12 mouse cellular contexts compared by ENCODE assay signal in genomic region chr13:108856776-108857435, GRCm38 (mm10).
A peak's percentile ranks its signal among the peaks of the same experiment; 100 is the strongest.
DNase-seq lines count a peak whose midpoint lies in the region; ATAC-seq and TF ChIP-seq lines count a peak whose summit lies in the region.
"Had no signal": no experiment of that assay in that cellular context is flagged by ENCODE, and none has a peak within 500 bp of the region (broad histone marks: within the 10 kb centered on the region; RNA-seq: fewer than 3 reads in every experiment).

No protein-coding gene starts in this region.

- TF ChIP-seq POLR2A in liver, adult 2 months (IDR thresholded peaks at IDR 0.05; ENCODE audit: extremely low read depth, insufficient read depth, low read length), result no peak

- H3K4me3 ChIP-seq in G1E (ENCODE audit: low read depth, low read length), result no peak overlapping the region
- no peak overlapping the region for H3K4me3 ChIP-seq in intestine, postnatal 0 days (ENCODE audit: low read depth, low read length)
- no peak overlapping the region for H3K4me3 ChIP-seq in liver, adult 2 months (ENCODE audit: insufficient read depth, low read depth, low read length)
- H3K4me3 ChIP-seq in embryonic facial prominence, embryonic 10.5 days, result no peak overlapping the region
- no peak overlapping the region for H3K4me3 ChIP-seq in hindbrain, embryonic 11.5 days (ENCODE audit: low read depth, low read length)
- no peak overlapping the region for H3K4me3 ChIP-seq in gastrocnemius, adult 2 months
- H3K4me3 ChIP-seq: embryonic facial prominence, embryonic 13.5 days had no signal

- 49% methylated on average over 6 of the region's 6 CpGs for WGBS in intestine, postnatal 0 days
- 47% methylated on average over 6 of the region's 6 CpGs for WGBS in liver, adult 2 months
- 82% methylated on average over 6 of the region's 6 CpGs for WGBS in embryonic facial prominence, embryonic 10.5 days
- WGBS in hindbrain, embryonic 11.5 days, result 83% methylated on average over 6 of the region's 6 CpGs

- peaks cover 4% of the 10 kb centered on the region for H3K4me1 ChIP-seq in G1E (ENCODE audit: insufficient read depth, low read depth, low read length)
- H3K4me1 ChIP-seq in intestine, postnatal 0 days (replicated peaks; ENCODE audit: control insufficient read depth, insufficient read depth, low read length), result no peaks in the 10 kb centered on the region
- peaks cover 3% of the 10 kb centered on the region for H3K4me1 ChIP-seq in liver, adult 2 months (ENCODE audit: control insufficient read depth, insufficient read depth, low read length)
- H3K4me1 ChIP-seq in embryonic facial prominence, embryonic 10.5 days, result peaks cover 9% of the 10 kb centered on the region
- no peaks in the 10 kb centered on the region for H3K4me1 ChIP-seq in hindbrain, embryonic 11.5 days (replicated peaks; ENCODE audit: control insufficient read depth, insufficient read depth, low read length)
- H3K4me1 ChIP-seq: embryonic facial prominence, embryonic 13.5 days had no signal

- H3K79me2 ChIP-seq in liver, adult 2 months (ENCODE audit: control insufficient read depth, insufficient read depth, low read length), result no peaks in the 10 kb centered on the region

- intact Hi-C loops in gastrocnemius, adult 2 months (cut with DNase I), result no loop called here

- H3K9ac ChIP-seq in intestine, postnatal 0 days (ENCODE audit: low read depth, low read length), result no peak overlapping the region
- H3K9ac ChIP-seq in liver, adult 2 months (ENCODE audit: low read depth, low read length), result no peak overlapping the region
- no peak overlapping the region for H3K9ac ChIP-seq in hindbrain, embryonic 11.5 days (ENCODE audit: low read depth, low read length)
- H3K9ac ChIP-seq: embryonic facial prominence, embryonic 13.5 days had no signal

- H3K4me2 ChIP-seq in intestine, postnatal 0 days (replicated peaks; ENCODE audit: low read depth), result no peak overlapping the region
- no peak overlapping the region for H3K4me2 ChIP-seq in hindbrain, embryonic 11.5 days (replicated peaks; ENCODE audit: low read depth, low read length)
- H3K4me2 ChIP-seq: embryonic facial prominence, embryonic 13.5 days; heart, embryonic 11.5 days had no signal

- no peaks in the 10 kb centered on the region for H3K36me3 ChIP-seq in G1E (replicated peaks)
- H3K36me3 ChIP-seq in intestine, postnatal 0 days (ENCODE audit: control insufficient read depth, insufficient read depth), result no peaks in the 10 kb centered on the region
- no peaks in the 10 kb centered on the region for H3K36me3 ChIP-seq in liver, adult 2 months (ENCODE audit: control insufficient read depth, insufficient read depth, low read length)
- no peaks in the 10 kb centered on the region for H3K36me3 ChIP-seq in embryonic facial prominence, embryonic 10.5 days (replicated peaks)
- H3K36me3 ChIP-seq in hindbrain, embryonic 11.5 days (ENCODE audit: control insufficient read depth, insufficient read depth, low read length), result no peaks in the 10 kb centered on the region
- H3K36me3 ChIP-seq: embryonic facial prominence, embryonic 13.5 days had no signal

- peak; percentile 14 to 23 for DNase-seq in cerebellum, adult 18-20 months
- no peak for DNase-seq in cerebellum, adult 11 months
- DNase-seq in G1E (ENCODE audit: low spot score), result no peak
- peak; percentile 61 for DNase-seq in liver, adult 2 months (ENCODE audit: extremely low read depth, low read depth, low spot score)
- no peak for DNase-seq in embryonic facial prominence, embryonic 10.5 days (ENCODE audit: low spot score)
- no peak for DNase-seq in hindbrain, embryonic 11.5 days (ENCODE audit: low spot score)
- DNase-seq in gastrocnemius, adult 2 months, result no peak
- DNase-seq: spleen, adult 18-20 months; thymus, postnatal 25 days had no signal

- H3K27ac ChIP-seq in intestine, postnatal 0 days (ENCODE audit: low read depth, low read length), result no peak overlapping the region
- no peak overlapping the region for H3K27ac ChIP-seq in liver, adult 2 months (replicated peaks; ENCODE audit: insufficient read depth, low read depth, low read length)
- H3K27ac ChIP-seq in embryonic facial prominence, embryonic 10.5 days (replicated peaks), result no peak overlapping the region
- no peak overlapping the region for H3K27ac ChIP-seq in hindbrain, embryonic 11.5 days (ENCODE audit: low read depth, low read length)
- H3K27ac ChIP-seq in gastrocnemius, adult 2 months, result no peak overlapping the region
- H3K27ac ChIP-seq: embryonic facial prominence, embryonic 13.5 days had no signal

- peaks cover 5% of the 10 kb centered on the region; the same call in 1 of the 2 replicates for H3K27me3 ChIP-seq in G1E (ENCODE audit: insufficient read depth, low read length)
- no peaks in the 10 kb centered on the region for H3K27me3 ChIP-seq in intestine, postnatal 0 days (replicated peaks; ENCODE audit: control insufficient read depth, insufficient read depth, low read length)
- no peaks in the 10 kb centered on the region for H3K27me3 ChIP-seq in liver, adult 2 months (ENCODE audit: control insufficient read depth, insufficient read depth, low read length)
- H3K27me3 ChIP-seq in embryonic facial prominence, embryonic 10.5 days (replicated peaks; ENCODE audit: low read depth, poor library complexity, severe bottlenecking), result no peaks in the 10 kb centered on the region
- no peaks in the 10 kb centered on the region for H3K27me3 ChIP-seq in hindbrain, embryonic 11.5 days (ENCODE audit: control insufficient read depth, insufficient read depth, low read length)
- H3K27me3 ChIP-seq: embryonic facial prominence, embryonic 13.5 days had no signal

- no peak for TF ChIP-seq CTCF in G1E (IDR thresholded peaks at IDR 0.05; ENCODE audit: low read depth, low read length)
- no peak for TF ChIP-seq CTCF in intestine, postnatal 0 days (IDR thresholded peaks at IDR 0.05; ENCODE audit: low read depth)
- no peak for TF ChIP-seq CTCF in liver, adult 2 months (IDR thresholded peaks at IDR 0.05; ENCODE audit: low read depth, low read length)
- no peak for TF ChIP-seq CTCF in gastrocnemius, adult 2 months (IDR thresholded peaks at IDR 0.05)

- H3K9me3 ChIP-seq in G1E (replicated peaks), result no peaks in the 10 kb centered on the region
- no peaks in the 10 kb centered on the region for H3K9me3 ChIP-seq in intestine, postnatal 0 days (ENCODE audit: control insufficient read depth)
- H3K9me3 ChIP-seq in embryonic facial prominence, embryonic 10.5 days, result no peaks in the 10 kb centered on the region
- no peaks in the 10 kb centered on the region for H3K9me3 ChIP-seq in hindbrain, embryonic 11.5 days (ENCODE audit: control insufficient read depth, low read length)
- H3K9me3 ChIP-seq: embryonic facial prominence, embryonic 13.5 days had no signal

- peak; percentile 80 for ATAC-seq in G1E (ENCODE audit: extremely low read depth, insufficient number of reproducible peaks, low FRiP score, poor library complexity, severe bottlenecking)
- 0 out of 2 replicates have a peak, but pooled peaks have one; percentile 33 for ATAC-seq in intestine, postnatal 0 days
- no peak for ATAC-seq in hindbrain, embryonic 11.5 days (ENCODE audit: low FRiP score)

Comparison
In these comparisons a context has a peak if more than half of its experiments do, and no peak if none do; other contexts are left out.
1. DNase-seq: peak in cerebellum, adult 18-20 months (2 of 2) and liver, adult 2 months (single experiment); none in cerebellum, adult 11 months (single experiment), G1E (single experiment), embryonic facial prominence, embryonic 10.5 days (single experiment), hindbrain, embryonic 11.5 days (single experiment) and gastrocnemius, adult 2 months (single experiment).